Mouse (Mus musculus): Measurements from ENCODE around the gene Aldh3a2. TPM values are rescaled to one million over a fixed set of nuclear protein-coding genes. Genes with fewer than 3 reads are reported as not detected.

Aldh3a2 gene
- polyA plus RNA-seq, 1 experiment from 2014 or later, result 41.1 TPM

GRCm38 (mm10) chr11:61295556-61295955 lies 28.3 kb upstream of the Aldh3a2 start:
- H3K4me2 ChIP-seq, result no peak overlapping the region
- no peaks in the 10 kb centered on the region for H3K36me3 ChIP-seq
- no peaks in the 10 kb centered on the region for H3K9me3 ChIP-seq
- no peak overlapping the region for H3K27ac ChIP-seq
- WGBS, result 85% methylated on average over 2 of the region's 2 CpGs
- H3K27me3 ChIP-seq, result no peaks in the 10 kb centered on the region
- H3K4me1 ChIP-seq, result peaks cover 15% of the 10 kb centered on the region
- H3K4me3 ChIP-seq, result no peak overlapping the region
- ATAC-seq (ENCODE audit: borderline replicate concordance, extremely low read depth, low FRiP score, low TSS enrichment), result no peak
- H3K9ac ChIP-seq, result no peak overlapping the region

- Histone ChIP-seq H3K4me3 (no peak overlapping the region), H3K9me3 (no peaks in the 10 kb centered on the region), H3K4me2 (no peak overlapping the region), H3K27me3 (no peaks in the 10 kb centered on the region), H3K4me1 (0 out of 2 replicates have a peak, but pooled peaks cover 6% of the 10 kb centered on the region), H3K9ac (no peak overlapping the region), H3K27ac (peak overlapping the region; percentile 44; the same call in 1 of the 2 replicates), H3K36me3 (no peaks in the 10 kb centered on the region)
- WGBS, result 18% methylated on average over 3 of the region's 3 CpGs
- peak; percentile 35; the same call in 1 of the 2 replicates for ATAC-seq (ENCODE audit: borderline replicate concordance, extremely low read depth, low FRiP score, low TSS enrichment)
Observed at GRCm38 (mm10) chr11:61294431-61294830, 27.2 kb upstream of the Aldh3a2 start.

- ATAC-seq (ENCODE audit: borderline replicate concordance, extremely low read depth, low FRiP score, low TSS enrichment), result no peak
Observed at GRCm38 (mm10) chr11:61293251-61293650, 26.0 kb upstream of the Aldh3a2 start.

GRCm38 (mm10) chr11:61284323-61284722 lies 17.1 kb upstream of the Aldh3a2 start:
- H3K4me1 ChIP-seq, result no peaks in the 10 kb centered on the region
- H3K9ac ChIP-seq, result no peak overlapping the region
- H3K4me3 ChIP-seq, result no peak overlapping the region
- no peak for ATAC-seq (ENCODE audit: borderline replicate concordance, extremely low read depth, low FRiP score, low TSS enrichment)
- no peaks in the 10 kb centered on the region for H3K36me3 ChIP-seq
- 69% methylated on average over 6 of the region's 6 CpGs for WGBS
- no peaks in the 10 kb centered on the region for H3K9me3 ChIP-seq
- H3K27me3 ChIP-seq, result no peaks in the 10 kb centered on the region
- H3K4me2 ChIP-seq, result no peak overlapping the region
- H3K27ac ChIP-seq, result no peak overlapping the region

More at GRCm38 (mm10) chr11:61293251-61293650, 26.0 kb upstream of the Aldh3a2 start:
- Histone ChIP-seq H3K4me2 (no peak overlapping the region), H3K36me3 (no peaks in the 10 kb centered on the region), H3K27me3 (no peaks in the 10 kb centered on the region), H3K9ac (no peak overlapping the region), H3K4me3 (no peak overlapping the region), H3K9me3 (no peaks in the 10 kb centered on the region), H3K4me1 (0 out of 2 replicates have a peak, but pooled peaks cover 6% of the 10 kb centered on the region), H3K27ac (no peak overlapping the region)
- 70% methylated on average over 2 of the region's 2 CpGs for WGBS

GRCm38 (mm10) chr11:61283414-61284049 lies 16.3 kb upstream of the Aldh3a2 start:
- no peak overlapping the region for H3K9ac ChIP-seq
- H3K27ac ChIP-seq, result no peak overlapping the region
- no peaks in the 10 kb centered on the region for H3K36me3 ChIP-seq
- peaks cover under 1% of the 10 kb centered on the region; the same call in 1 of the 2 replicates for H3K4me1 ChIP-seq
- H3K4me3 ChIP-seq, result no peak overlapping the region
- H3K4me2 ChIP-seq, result no peak overlapping the region
- no peaks in the 10 kb centered on the region for H3K9me3 ChIP-seq
- WGBS, result 64% methylated on average over 10 of the region's 10 CpGs
- ATAC-seq (ENCODE audit: borderline replicate concordance, extremely low read depth, low FRiP score, low TSS enrichment), result no peak
- no peaks in the 10 kb centered on the region for H3K27me3 ChIP-seq

GRCm38 (mm10) chr11:61278445-61279077 lies 11.3 kb upstream of the Aldh3a2 start:
- Histone ChIP-seq H3K9me3 (no peaks in the 10 kb centered on the region), H3K27ac (0 out of 2 replicates have a peak overlapping the region, but pooled peaks have one; percentile 19), H3K36me3 (no peaks in the 10 kb centered on the region), H3K4me3 (no peak overlapping the region), H3K27me3 (no peaks in the 10 kb centered on the region), H3K9ac (no peak overlapping the region), H3K4me2 (no peak overlapping the region), H3K4me1 (peaks cover 14% of the 10 kb centered on the region; the same call in 1 of the 2 replicates)
- ATAC-seq (ENCODE audit: borderline replicate concordance, extremely low read depth, low FRiP score, low TSS enrichment), result no peak
- WGBS, result 72% methylated on average over 8 of the region's 8 CpGs

GRCm38 (mm10) chr11:61277937-61278336 lies 10.7 kb upstream of the Aldh3a2 start:
- H3K4me3 ChIP-seq, result no peak overlapping the region
- WGBS, result 49% methylated on average over 2 of the region's 2 CpGs
- peaks cover 14% of the 10 kb centered on the region; the same call in 1 of the 2 replicates for H3K4me1 ChIP-seq
- no peaks in the 10 kb centered on the region for H3K36me3 ChIP-seq
- H3K9ac ChIP-seq, result no peak overlapping the region
- H3K9me3 ChIP-seq, result no peaks in the 10 kb centered on the region
- peak overlapping the region; percentile 19 for H3K27ac ChIP-seq
- H3K27me3 ChIP-seq, result no peaks in the 10 kb centered on the region
- H3K4me2 ChIP-seq, result no peak overlapping the region
- no peak for ATAC-seq (ENCODE audit: borderline replicate concordance, extremely low read depth, low FRiP score, low TSS enrichment)

- H3K4me3 ChIP-seq, result no peak overlapping the region
- H3K4me1 ChIP-seq, result peaks cover 14% of the 10 kb centered on the region; the same call in 1 of the 2 replicates
- H3K4me2 ChIP-seq, result no peak overlapping the region
- H3K27me3 ChIP-seq, result no peaks in the 10 kb centered on the region
- H3K36me3 ChIP-seq, result no peaks in the 10 kb centered on the region
- H3K27ac ChIP-seq, result no peak overlapping the region
- no peak for ATAC-seq (ENCODE audit: borderline replicate concordance, extremely low read depth, low FRiP score, low TSS enrichment)
- H3K9me3 ChIP-seq, result no peaks in the 10 kb centered on the region
- WGBS, result 68% methylated on average over 3 of the region's 3 CpGs
- no peak overlapping the region for H3K9ac ChIP-seq
Observed at GRCm38 (mm10) chr11:61276482-61276881, 9.2 kb upstream of the Aldh3a2 start.

GRCm38 (mm10) chr11:61275106-61275505 lies 7.8 kb upstream of the Aldh3a2 start:
- H3K27me3 ChIP-seq, result no peaks in the 10 kb centered on the region
- H3K4me3 ChIP-seq, result no peak overlapping the region
- no peak overlapping the region for H3K4me2 ChIP-seq
- H3K36me3 ChIP-seq, result no peaks in the 10 kb centered on the region
- H3K4me1 ChIP-seq, result peaks cover 14% of the 10 kb centered on the region; the same call in 1 of the 2 replicates
- no peak overlapping the region for H3K27ac ChIP-seq
- H3K9ac ChIP-seq, result no peak overlapping the region
- ATAC-seq (ENCODE audit: borderline replicate concordance, extremely low read depth, low FRiP score, low TSS enrichment), result no peak
- WGBS, result 31% methylated on average over 8 of the region's 8 CpGs
- H3K9me3 ChIP-seq, result no peaks in the 10 kb centered on the region

- H3K4me3 ChIP-seq, result no peak overlapping the region
- H3K27ac ChIP-seq, result no peak overlapping the region
- H3K36me3 ChIP-seq, result no peaks in the 10 kb centered on the region
- WGBS, result 27% methylated on average over 1 of the region's 1 CpGs
- H3K4me1 ChIP-seq, result peaks cover 14% of the 10 kb centered on the region; the same call in 1 of the 2 replicates
- no peak for ATAC-seq (ENCODE audit: borderline replicate concordance, extremely low read depth, low FRiP score, low TSS enrichment)
- H3K4me2 ChIP-seq, result no peak overlapping the region
- no peaks in the 10 kb centered on the region for H3K27me3 ChIP-seq
- H3K9me3 ChIP-seq, result no peaks in the 10 kb centered on the region
- no peak overlapping the region for H3K9ac ChIP-seq
Observed at GRCm38 (mm10) chr11:61274421-61274820, 7.2 kb upstream of the Aldh3a2 start.

GRCm38 (mm10) chr11:61273928-61274327 lies 6.7 kb upstream of the Aldh3a2 start:
- WGBS, result 56% methylated on average over 2 of the region's 2 CpGs
- Histone ChIP-seq H3K27me3 (no peaks in the 10 kb centered on the region), H3K9me3 (no peaks in the 10 kb centered on the region), H3K4me3 (no peak overlapping the region), H3K4me1 (peaks cover 14% of the 10 kb centered on the region; the same call in 1 of the 2 replicates), H3K36me3 (no peaks in the 10 kb centered on the region), H3K9ac (no peak overlapping the region), H3K4me2 (no peak overlapping the region), H3K27ac (no peak overlapping the region)
- no peak for ATAC-seq (ENCODE audit: borderline replicate concordance, extremely low read depth, low FRiP score, low TSS enrichment)

- no peaks in the 10 kb centered on the region for H3K36me3 ChIP-seq
- no peaks in the 10 kb centered on the region for H3K27me3 ChIP-seq
- no peak for ATAC-seq (ENCODE audit: borderline replicate concordance, extremely low read depth, low FRiP score, low TSS enrichment)
- H3K4me3 ChIP-seq, result no peak overlapping the region
- no peak overlapping the region for H3K27ac ChIP-seq
- no peak overlapping the region for H3K9ac ChIP-seq
- 0 out of 2 replicates have a peak, but pooled peaks cover 6% of the 10 kb centered on the region for H3K4me1 ChIP-seq
- no peaks in the 10 kb centered on the region for H3K9me3 ChIP-seq
- no peak overlapping the region for H3K4me2 ChIP-seq
Observed at GRCm38 (mm10) chr11:61271612-61272011, 4.3 kb upstream of the Aldh3a2 start.

Measured in lung, embryonic 15.5 days (tissue).